Mouse (Mus musculus): ENCODE measurements around the gene Runx1. TPM values are rescaled to one million over a fixed set of nuclear protein-coding genes. Genes with fewer than 3 reads are reported as not detected.

Runx1 gene
- polyA plus RNA-seq, 1 experiment: 2.4 TPM

DNA sequence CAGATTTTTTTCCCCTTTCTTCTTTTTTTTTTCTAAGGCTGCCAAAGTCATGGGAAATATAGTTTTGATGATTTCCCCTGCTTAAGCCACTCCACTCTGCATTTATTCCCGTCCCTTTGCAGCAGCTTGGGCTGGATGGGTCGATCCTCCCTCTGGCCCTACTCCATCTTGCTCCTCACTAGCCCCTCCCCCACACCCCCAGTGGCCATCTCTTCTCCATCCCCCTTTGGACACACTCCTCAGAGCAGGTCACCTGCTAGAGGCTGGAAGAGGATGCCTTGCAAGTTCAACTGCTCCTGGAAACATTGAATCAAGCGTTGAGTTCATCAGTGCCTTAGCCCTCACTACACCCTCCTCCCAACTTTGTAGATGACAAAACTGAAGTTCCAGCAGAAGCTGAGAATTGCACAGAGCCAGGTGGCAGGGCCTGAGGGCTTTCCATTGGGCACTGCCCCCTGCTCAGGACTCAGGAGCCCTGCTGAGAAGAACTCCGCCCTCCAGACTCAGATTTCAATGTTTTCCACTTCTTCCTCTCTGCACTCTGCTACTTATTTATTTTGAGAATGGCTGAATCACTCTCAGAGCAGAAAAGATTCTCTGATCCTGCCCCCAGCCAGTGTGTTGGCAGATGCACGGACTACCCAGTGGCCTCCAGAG lies 171.5 kb downstream of the Runx1 start:
- H3K36me3 ChIP-seq (ENCODE audit: control insufficient read depth, insufficient read depth, low read length, poor library complexity, severe bottlenecking): no peaks in the 10 kb centered on the region
- no peak overlapping the region for H3K4me3 ChIP-seq (ENCODE audit: low read depth, low read length)
- no peaks in the 10 kb centered on the region for H3K27me3 ChIP-seq (ENCODE audit: control insufficient read depth, insufficient read depth, low read length, poor library complexity, severe bottlenecking)
- H3K9ac ChIP-seq (ENCODE audit: low read depth, poor library complexity, severe bottlenecking): no peak overlapping the region
- no peaks in the 10 kb centered on the region for H3K9me3 ChIP-seq (replicated peaks; ENCODE audit: control insufficient read depth, insufficient read depth, low read length, poor library complexity, severe bottlenecking)
- no peak overlapping the region for H3K27ac ChIP-seq (ENCODE audit: insufficient read depth, low read length)
- no peaks in the 10 kb centered on the region for H3K4me1 ChIP-seq (ENCODE audit: control insufficient read depth, insufficient read depth, low read length)
- TF ChIP-seq CTCF (IDR thresholded peaks at IDR 0.05; ENCODE audit: low read depth, low read length): no peak
- no peak for TF ChIP-seq POLR2A (IDR thresholded peaks at IDR 0.05; ENCODE audit: insufficient read depth, low read length)

DNA sequence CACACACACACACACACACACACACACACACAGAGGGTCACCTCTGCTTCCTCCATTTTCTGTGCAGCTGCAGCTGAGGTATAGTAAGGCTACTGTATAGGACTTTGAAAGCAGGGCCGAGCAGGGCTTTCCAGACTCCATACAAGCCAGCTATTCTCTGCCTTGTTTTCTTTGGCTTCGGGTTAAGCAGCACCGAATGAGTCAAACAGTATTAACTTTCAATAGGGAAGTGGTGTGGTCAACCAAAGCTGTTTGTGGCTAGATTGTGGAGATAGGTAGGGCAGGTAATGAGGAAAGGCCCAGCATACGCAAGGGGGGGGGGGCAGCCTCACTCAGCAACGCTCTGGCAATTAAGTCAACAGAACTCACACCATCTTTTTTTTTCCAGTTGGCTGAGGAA lies 172.1 kb downstream of the Runx1 start:
- Histone ChIP-seq H3K27me3 (ENCODE audit: control insufficient read depth, insufficient read depth, low read length, poor library complexity, severe bottlenecking) (no peaks in the 10 kb centered on the region), H3K36me3 (ENCODE audit: control insufficient read depth, insufficient read depth, low read length, poor library complexity, severe bottlenecking) (no peaks in the 10 kb centered on the region), H3K4me1 (ENCODE audit: control insufficient read depth, insufficient read depth, low read length) (no peaks in the 10 kb centered on the region), H3K4me3 (ENCODE audit: low read depth, low read length) (no peak overlapping the region), H3K9ac (ENCODE audit: low read depth, poor library complexity, severe bottlenecking) (no peak overlapping the region), H3K27ac (ENCODE audit: insufficient read depth, low read length) (no peak overlapping the region), H3K9me3 (replicated peaks; ENCODE audit: control insufficient read depth, insufficient read depth, low read length, poor library complexity, severe bottlenecking) (no peaks in the 10 kb centered on the region)
- TF ChIP-seq EP300 (IDR thresholded peaks at IDR 0.05; ENCODE audit: insufficient read depth, low read depth, low read length): no peak
- TF ChIP-seq POLR2A (IDR thresholded peaks at IDR 0.05; ENCODE audit: insufficient read depth, low read length): no peak
- TF ChIP-seq CTCF (IDR thresholded peaks at IDR 0.05; ENCODE audit: low read depth, low read length): no peak

GRCm38 (mm10) chr16:92651256-92651655 lies 174.7 kb downstream of the Runx1 start:
- no peaks in the 10 kb centered on the region for H3K9me3 ChIP-seq (replicated peaks; ENCODE audit: control insufficient read depth, insufficient read depth, low read length, poor library complexity, severe bottlenecking)
- H3K36me3 ChIP-seq (ENCODE audit: control insufficient read depth, insufficient read depth, low read length, poor library complexity, severe bottlenecking): no peaks in the 10 kb centered on the region
- no peaks in the 10 kb centered on the region for H3K4me1 ChIP-seq (ENCODE audit: control insufficient read depth, insufficient read depth, low read length)
- no peak for TF ChIP-seq POLR2A (IDR thresholded peaks at IDR 0.05; ENCODE audit: insufficient read depth, low read length)
- no peak for TF ChIP-seq EP300 (IDR thresholded peaks at IDR 0.05; ENCODE audit: insufficient read depth, low read depth, low read length)
- no peak for TF ChIP-seq CTCF (IDR thresholded peaks at IDR 0.05; ENCODE audit: low read depth, low read length)
- H3K27me3 ChIP-seq (ENCODE audit: control insufficient read depth, insufficient read depth, low read length, poor library complexity, severe bottlenecking): no peaks in the 10 kb centered on the region
- no peak overlapping the region for H3K27ac ChIP-seq (ENCODE audit: insufficient read depth, low read length)
- H3K4me3 ChIP-seq (ENCODE audit: low read depth, low read length): no peak overlapping the region
- H3K9ac ChIP-seq (ENCODE audit: low read depth, poor library complexity, severe bottlenecking): no peak overlapping the region

DNA sequence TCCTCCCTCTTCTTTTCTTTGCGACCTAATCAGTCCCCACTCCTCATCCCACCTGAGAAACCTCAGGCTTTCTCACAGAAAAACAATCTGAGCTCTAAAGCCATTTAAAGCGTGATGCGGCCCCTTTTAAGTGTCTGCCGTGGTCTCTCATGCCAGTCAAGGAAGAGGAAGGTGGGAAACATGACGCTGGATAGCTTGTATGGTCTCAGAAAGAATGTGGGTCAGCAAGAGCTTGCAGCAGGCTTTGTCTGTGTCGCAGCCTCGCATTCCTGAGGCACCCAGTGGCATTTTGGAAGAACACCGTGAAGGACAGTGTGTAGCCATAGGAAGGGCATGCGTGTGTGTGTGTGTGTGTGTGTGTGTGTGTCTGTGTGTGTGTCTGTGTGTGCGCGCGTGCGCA lies 179.8 kb downstream of the Runx1 start:
- Histone ChIP-seq H3K27me3 (ENCODE audit: control insufficient read depth, insufficient read depth, low read length, poor library complexity, severe bottlenecking) (no peaks in the 10 kb centered on the region), H3K4me3 (ENCODE audit: low read depth, low read length) (no peak overlapping the region), H3K27ac (ENCODE audit: insufficient read depth, low read length) (no peak overlapping the region), H3K9ac (ENCODE audit: low read depth, poor library complexity, severe bottlenecking) (no peak overlapping the region), H3K36me3 (ENCODE audit: control insufficient read depth, insufficient read depth, low read length, poor library complexity, severe bottlenecking) (no peaks in the 10 kb centered on the region), H3K9me3 (replicated peaks; ENCODE audit: control insufficient read depth, insufficient read depth, low read length, poor library complexity, severe bottlenecking) (no peaks in the 10 kb centered on the region), H3K4me1 (ENCODE audit: control insufficient read depth, insufficient read depth, low read length) (no peaks in the 10 kb centered on the region)
- TF ChIP-seq POLR2A (IDR thresholded peaks at IDR 0.05; ENCODE audit: insufficient read depth, low read length) (no peak), CTCF (IDR thresholded peaks at IDR 0.05; ENCODE audit: low read depth, low read length) (no peak), EP300 (IDR thresholded peaks at IDR 0.05; ENCODE audit: insufficient read depth, low read depth, low read length) (no peak)

DNA sequence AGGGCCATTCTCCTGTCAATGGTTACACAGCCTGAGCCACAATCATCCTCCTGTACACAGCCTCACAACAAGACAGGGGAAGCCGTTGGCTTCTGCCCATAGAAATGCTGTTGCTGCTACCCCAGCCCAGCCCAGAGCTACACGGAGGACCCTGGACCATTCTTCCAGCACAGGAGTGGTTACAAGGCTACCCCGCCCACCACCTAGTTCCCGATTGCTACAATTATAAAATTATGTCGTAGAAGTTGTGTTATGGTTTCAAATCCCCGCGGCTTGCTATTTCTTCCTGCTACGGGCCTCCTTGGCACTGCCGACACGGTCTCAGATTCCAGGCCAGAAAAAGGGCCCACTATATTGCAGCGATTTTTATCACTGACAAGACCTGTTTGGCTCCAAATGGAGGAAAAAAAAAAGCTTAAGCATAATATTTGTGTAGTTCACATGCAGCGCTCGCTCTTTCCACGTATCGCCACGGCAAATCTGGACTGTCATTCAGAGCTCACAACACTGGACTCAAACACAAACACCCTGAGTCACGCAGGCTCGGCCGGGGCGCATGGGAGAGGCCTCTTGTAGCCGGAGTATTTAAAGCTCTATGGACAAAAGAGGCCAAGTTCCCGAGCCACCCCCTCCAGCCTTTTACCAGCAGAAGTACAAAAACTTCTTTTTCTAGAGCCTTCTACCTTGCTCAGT lies 180.4 kb downstream of the Runx1 start:
- Histone ChIP-seq H3K36me3 (ENCODE audit: control insufficient read depth, insufficient read depth, low read length, poor library complexity, severe bottlenecking) (no peaks in the 10 kb centered on the region), H3K27me3 (ENCODE audit: control insufficient read depth, insufficient read depth, low read length, poor library complexity, severe bottlenecking) (no peaks in the 10 kb centered on the region), H3K9me3 (replicated peaks; ENCODE audit: control insufficient read depth, insufficient read depth, low read length, poor library complexity, severe bottlenecking) (no peaks in the 10 kb centered on the region), H3K27ac (ENCODE audit: insufficient read depth, low read length) (no peak overlapping the region), H3K4me1 (ENCODE audit: control insufficient read depth, insufficient read depth, low read length) (no peaks in the 10 kb centered on the region), H3K9ac (ENCODE audit: low read depth, poor library complexity, severe bottlenecking) (no peak overlapping the region), H3K4me3 (ENCODE audit: low read depth, low read length) (no peak overlapping the region)
- no peak for TF ChIP-seq POLR2A (IDR thresholded peaks at IDR 0.05; ENCODE audit: insufficient read depth, low read length)
- no peak for TF ChIP-seq CTCF (IDR thresholded peaks at IDR 0.05; ENCODE audit: low read depth, low read length)
- TF ChIP-seq EP300 (IDR thresholded peaks at IDR 0.05; ENCODE audit: insufficient read depth, low read depth, low read length): no peak

- Histone ChIP-seq H3K9me3 (replicated peaks; ENCODE audit: control insufficient read depth, insufficient read depth, low read length, poor library complexity, severe bottlenecking) (no peaks in the 10 kb centered on the region), H3K36me3 (ENCODE audit: control insufficient read depth, insufficient read depth, low read length, poor library complexity, severe bottlenecking) (no peaks in the 10 kb centered on the region), H3K4me1 (ENCODE audit: control insufficient read depth, insufficient read depth, low read length) (no peaks in the 10 kb centered on the region), H3K9ac (ENCODE audit: low read depth, poor library complexity, severe bottlenecking) (no peak overlapping the region), H3K27ac (ENCODE audit: insufficient read depth, low read length) (no peak overlapping the region), H3K4me3 (ENCODE audit: low read depth, low read length) (peak overlapping the region; percentile 24; the same call in 1 of the 2 replicates), H3K27me3 (ENCODE audit: control insufficient read depth, insufficient read depth, low read length, poor library complexity, severe bottlenecking) (no peaks in the 10 kb centered on the region)
- TF ChIP-seq CTCF (IDR thresholded peaks at IDR 0.05; ENCODE audit: low read depth, low read length): no peak
- no peak for TF ChIP-seq EP300 (IDR thresholded peaks at IDR 0.05; ENCODE audit: insufficient read depth, low read depth, low read length)
- TF ChIP-seq POLR2A (IDR thresholded peaks at IDR 0.05; ENCODE audit: insufficient read depth, low read length): no peak
These were observed 181.1 kb downstream of the Runx1 start for GRCm38 (mm10) chr16:92644718-92645422.
